Mouse (Mus musculus): ENCODE results near the gene Gphn. TPM values are rescaled to one million over a fixed set of nuclear protein-coding genes. Genes with fewer than 3 reads are reported as not detected.
A peak's percentile ranks its signal among the peaks of the same experiment; 100 is the strongest.
"Not testable (repeated sequence)": the region's sequence is repeated elsewhere in the genome, so short reads cannot be mapped to it uniquely, and the experiment has no call there.

Gene Gphn
- total and polyA plus RNA-seq, 3 experiments, result 28.1 to 30.6 (median 30.4) TPM

DNA sequence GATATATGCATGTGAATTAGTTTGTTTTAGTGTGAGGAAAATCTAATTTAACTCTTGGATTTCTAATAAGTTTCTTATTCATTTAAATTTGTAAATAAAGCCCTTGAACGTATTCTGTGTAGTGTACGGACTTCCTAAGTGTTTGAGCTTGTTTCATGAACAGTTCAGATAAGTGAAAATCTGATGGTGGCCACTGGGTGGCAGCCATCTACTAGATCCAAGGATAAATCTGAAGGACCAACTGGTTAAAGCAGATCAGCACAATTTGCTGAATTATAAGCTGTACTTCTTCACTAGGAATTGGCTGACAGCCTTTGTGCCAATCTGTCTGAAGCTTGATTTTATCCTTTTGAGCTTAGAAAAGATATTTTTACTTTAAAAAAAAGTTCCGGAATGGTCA, 105.9 kb downstream of the Gphn start:
- DNase-seq, result peak; percentile 48

DNA sequence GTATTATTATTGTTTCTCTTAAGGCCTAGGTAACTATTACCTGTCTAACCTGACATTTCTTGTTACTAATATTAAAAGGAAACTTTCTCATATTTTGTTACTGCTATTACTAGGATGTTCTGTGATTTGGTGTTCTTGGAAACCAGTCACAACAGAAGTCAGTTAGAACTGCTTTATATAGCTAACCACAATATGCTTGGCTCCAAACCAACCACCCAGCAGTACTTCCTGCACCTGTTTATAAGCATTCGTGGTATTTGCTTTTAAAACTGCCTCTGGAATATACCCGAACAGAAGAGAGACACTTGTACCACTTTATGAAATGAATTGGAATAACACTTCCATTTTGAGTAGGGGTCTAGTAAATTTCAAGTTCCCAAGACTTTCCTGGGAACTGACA, 130.3 kb downstream of the Gphn start:
- DNase-seq, result no peak

DNA sequence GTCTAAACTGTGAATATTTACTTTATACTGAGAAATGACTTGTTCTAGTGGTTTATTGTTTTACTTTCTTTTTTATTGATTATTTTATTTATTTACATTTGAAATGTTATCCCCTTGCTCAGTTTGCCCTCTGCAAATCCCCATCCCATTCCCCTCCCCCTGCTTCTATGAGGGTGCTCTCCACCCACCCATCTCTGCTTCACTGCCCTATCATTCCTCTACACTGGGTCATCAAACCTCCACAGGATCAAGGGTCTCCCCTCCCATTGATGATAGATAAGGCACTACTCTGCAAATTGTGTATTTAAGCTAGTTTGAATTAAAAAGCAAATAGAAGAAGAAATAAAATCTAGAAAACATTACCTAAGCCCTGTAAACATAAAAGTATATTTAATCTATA, 163.1 kb downstream of the Gphn start:
- DNase-seq, result no peak

DNA sequence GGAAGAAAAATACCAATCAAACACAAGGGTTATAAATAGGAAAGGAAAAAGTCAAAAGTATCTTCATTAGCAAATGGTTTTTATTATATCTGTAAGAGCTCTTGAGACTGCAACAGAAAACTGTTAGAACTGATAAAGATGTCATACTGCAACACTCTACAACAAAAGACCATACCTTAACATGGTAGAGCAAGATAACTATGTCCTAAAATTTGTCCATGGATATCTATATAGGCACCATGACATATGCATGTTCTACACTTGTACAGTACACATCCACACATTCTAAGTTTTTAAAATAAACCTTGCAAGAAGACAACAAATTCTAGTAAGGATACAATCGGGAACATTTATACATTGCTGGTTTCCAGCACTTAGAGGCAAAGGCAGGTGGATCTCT, 169.1 kb downstream of the Gphn start:
- no peak for DNase-seq

DNA sequence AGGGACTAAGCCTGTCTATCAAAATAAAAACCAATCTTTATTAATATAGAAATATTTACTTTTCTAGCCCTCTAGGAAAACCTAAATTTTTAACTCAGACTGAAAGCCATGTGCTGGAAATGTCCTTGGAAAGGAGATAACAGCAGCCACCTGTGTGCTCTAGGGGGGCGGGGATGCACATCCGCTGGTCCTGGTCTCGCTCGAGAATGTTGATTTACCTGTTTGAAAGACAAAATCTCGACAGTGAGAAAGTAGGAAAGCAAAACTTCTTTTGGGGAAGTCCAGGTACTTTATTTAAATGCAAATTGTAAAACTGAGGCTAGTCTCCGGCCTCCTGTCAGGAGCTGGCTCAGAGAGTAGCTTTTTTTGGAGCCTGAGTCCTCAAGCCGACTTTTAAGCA, 181.3 kb downstream of the Gphn start:
- DNase-seq, result not testable (repeated sequence)

DNA sequence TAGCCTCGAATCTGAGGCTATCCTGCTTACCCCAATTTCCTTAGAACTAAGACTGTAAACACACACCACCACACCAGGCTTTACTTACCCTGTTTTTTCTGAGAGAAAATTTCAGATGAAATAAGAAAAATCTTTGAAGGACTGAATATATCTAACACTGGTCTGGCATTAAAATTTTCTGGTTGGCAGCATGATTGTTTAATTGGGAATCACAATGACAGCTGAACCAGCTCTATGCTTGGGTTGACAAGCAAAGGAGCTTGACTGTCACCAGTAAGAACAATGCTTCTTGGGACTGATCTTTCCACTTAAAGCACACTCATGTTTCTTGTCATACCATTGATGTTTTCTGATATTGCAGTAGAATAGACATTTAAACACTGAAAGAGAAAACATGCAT, 296.0 kb downstream of the Gphn start:
- DNase-seq, result no peak

DNA sequence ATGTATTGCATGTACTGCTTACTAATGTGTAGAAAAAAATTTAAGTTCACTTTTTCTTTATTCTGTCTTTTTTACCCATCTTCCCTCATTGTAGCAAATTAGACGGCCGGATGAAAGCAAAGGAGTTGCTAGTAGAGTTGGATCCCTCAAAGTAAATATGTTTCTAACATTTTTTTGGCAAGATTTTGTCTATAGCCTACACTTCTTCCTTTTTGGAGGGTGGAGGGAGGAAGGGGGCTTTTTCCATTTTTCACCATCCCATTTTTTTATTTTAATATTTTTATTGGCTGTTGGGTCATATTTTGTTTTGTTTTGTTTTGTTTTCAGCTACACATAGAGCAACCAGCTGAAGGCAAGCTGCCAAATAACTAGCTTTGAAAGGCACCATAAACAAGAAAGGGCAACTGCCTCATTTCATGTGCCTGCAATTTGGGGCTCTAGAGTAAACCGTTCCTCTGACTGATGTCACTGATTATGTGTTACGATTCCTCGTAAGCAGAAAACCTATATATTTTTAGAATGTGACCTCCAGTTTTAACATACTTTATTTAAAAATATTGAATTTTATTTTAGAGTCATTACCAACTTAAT, 296.7 kb downstream of the Gphn start:
- no peak for DNase-seq

DNA sequence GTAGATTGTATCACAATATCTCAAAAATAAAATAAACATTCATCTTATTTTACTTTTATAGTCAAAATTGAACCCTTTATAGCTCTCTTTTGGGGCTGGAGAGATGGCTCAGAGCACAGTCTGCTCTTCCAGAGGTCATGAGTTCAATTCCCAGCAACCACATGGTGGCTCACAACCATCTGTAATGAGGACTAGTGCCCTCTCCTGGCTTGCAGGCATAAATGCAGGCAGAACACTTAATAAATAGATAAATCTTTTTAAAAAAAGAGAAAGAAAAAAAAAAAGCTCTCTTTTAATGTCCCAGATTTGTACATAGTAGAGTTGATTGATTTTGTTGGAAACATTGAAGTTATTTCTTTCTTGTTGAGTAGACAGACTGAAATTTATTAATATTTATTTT, 311.4 kb downstream of the Gphn start:
- DNase-seq, result not testable (repeated sequence)

DNA sequence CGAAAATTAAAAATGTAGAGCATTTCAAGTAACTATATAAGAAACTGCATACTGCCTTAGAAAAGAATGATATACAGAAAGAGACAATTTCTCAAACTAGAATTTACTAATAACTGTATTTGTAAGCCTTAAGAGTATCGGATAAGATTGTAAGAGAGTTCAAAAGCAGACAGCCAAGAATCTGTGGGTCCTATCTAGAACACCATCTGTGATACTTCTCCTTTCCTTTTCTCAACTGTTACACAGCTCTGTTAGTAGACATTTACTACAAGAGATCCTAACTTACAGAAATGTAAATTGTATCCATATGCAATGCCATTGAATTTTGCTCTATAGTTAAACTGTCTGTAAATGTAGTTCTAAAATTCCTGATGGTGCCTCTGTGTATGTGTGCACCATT, 324.7 kb downstream of the Gphn start:
- DNase-seq, result no peak

DNA sequence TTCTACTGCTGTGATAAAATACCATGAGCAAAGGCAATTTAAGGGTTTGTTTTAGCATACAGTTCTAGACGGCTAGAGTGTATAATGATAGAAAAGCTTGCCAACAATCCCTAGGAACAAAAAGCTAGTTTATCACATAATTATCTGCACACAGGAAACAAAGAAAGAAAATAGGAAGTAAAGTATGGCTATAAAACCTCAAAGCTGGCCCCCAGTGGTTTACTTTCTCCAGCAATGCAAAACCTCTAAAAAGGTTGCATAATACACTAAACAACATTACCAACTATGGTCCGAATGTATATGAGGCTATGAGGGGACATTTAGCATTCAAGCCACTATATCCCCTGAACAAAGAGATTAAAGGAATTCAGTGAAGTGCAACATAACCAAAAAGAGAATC, 405.6 kb downstream of the Gphn start:
- DNase-seq, result no peak

DNA sequence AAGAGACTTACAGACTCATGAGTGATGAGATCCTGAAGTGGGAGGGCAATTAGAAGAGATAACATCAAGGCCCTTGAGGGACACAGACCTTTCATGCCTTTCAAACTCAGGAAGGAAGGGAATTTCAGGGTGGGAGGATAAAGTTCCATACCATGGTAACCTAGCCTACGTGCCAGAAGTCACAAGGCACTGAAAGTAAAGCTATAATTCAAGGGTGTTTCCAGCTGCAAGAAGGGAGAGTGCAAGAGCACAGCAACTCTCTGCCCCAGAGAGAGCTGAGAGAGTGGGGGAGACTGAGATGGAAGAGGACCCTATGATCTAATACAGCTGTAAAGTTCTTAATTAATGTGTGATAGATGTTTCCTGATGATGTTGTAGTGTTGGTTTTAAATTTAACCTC, 413.3 kb downstream of the Gphn start:
- peak; percentile 1 for DNase-seq

DNA sequence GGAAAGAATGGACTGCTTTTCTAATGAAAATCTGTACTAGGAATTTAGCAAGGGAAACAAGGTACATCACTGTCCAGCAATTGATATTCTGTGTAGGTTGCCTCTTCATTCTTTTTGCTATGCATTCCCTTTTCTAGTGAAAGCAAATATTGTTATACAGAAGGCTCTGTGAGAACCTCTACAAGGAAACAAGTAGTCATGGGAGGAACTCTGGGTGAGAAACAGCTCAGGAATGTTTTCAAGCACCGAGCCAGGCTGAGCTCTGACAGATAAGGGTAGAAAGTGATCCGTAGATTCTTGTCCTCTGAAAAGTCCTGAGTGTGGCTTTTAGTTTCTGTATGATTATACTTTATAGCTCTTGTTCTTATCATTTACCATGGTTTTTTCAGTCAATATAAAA, 413.9 kb downstream of the Gphn start:
- DNase-seq, result peak; percentile 27

DNA sequence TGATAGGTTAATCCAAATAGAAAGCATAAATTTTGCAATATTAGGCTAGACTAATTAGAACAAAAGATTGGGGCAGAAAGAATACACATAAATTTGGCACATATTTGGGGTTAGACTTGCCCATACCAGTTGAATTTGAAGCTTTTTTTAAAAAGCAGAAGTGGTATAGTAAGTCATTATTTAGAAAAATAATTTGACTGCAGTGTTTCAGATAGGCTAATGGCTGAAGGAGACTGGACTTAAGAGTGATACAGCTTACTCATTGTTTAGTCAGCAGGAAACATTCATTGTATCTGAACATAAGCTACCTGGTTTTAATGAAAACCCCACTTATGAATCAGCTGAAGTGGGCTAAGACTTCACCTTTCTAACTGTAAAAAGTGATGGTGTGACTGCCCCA, 415.0 kb downstream of the Gphn start:
- DNase-seq, result no peak

DNA sequence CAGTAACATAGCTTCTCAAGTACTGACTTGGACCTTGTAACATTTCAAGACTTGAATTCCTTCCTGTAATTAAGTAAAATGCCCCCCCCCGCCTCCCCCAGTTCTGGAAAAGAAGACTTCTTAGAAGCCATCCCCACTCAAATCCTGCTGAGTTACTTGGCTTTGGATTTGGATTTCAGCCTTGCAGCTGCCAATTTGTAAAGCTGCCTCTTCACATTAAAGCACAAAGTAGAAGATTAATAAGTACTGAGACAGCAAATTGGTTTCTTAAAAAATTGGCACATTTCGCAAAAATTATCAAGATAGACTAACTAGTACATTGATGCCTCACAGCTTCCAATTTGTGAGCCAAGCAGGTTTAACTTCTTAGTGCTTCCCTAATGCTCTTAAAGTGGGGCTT, 417.5 kb downstream of the Gphn start:
- no peak for DNase-seq

DNA sequence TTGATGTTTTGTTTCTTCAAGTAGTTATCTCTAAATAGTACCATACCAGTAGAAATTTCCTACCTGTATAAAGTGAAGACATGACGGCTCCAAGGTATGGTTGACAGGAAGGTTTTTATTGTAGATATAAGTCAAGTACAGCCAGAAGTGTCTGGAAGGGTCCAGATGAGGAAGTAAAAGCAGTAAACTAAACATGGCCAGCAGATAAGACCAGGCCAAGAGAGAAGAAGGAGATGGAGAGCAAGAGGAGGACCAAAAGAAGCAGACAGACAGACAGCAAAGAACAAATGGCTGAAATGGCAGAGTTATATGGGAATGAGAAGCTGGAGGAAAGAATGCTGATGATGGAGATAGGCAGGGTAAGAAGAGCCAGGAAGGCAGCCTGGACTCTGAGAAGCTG, 419.1 kb downstream of the Gphn start:
- DNase-seq, result no peak

DNA sequence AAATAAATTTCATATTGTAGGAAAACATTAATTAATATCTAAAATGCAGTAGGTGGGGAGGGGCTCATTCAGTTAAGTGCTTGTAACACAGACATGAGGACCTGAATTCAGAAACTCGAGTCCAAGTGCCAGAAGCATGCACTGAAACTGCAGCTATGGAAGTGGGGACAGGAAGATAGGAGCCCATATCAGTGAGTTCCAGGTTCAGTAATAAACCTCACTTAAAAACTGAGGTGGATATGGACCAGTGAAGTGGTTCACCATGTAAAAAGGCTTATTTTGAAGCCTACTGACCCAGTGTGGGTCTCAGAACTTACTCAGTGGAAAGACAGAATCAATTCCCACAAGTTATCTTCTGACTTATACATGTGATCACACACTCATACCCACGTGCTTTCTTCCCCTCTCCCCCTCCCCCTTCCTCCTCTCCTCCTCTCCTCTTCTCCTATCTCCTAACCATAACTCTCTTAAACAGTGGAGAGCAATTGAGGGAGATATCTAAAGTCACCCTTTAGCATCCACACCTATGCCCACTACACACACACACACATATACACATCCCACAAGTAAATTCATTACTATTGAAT, 433.6 kb downstream of the Gphn start:
- DNase-seq, result no peak

DNA sequence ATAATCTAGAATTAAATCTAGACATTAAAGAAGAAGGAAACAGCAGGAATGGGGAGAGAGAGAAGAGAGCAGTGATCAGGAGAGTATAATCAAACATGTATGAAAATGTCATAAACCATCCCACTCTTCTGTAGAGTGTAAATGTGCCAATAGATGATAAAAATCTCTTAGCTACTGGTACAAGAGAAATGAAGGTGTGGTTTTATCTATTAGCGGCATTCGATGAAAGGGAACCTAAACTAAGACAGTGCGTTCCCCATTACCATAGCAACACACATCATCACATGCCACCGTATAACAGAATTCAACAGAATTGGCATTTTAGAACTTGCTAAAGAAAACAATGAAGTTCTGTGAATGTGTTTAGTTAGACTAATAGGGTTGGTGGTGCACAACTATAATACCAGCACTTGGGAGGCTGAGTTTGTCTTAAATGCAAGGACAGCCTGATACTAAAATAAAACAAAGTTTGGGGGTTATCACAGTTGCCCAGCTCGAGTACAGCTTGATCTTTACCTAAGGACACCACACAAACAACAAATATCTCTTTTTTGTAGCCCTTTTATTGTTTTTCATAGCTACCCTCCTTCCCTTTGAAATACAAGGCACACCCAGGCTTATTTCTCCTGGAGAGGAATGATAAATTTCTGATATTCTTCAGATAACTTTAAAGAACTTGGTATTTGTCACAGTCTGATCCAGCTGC, 452.1 kb downstream of the Gphn start:
- DNase-seq, result no peak

DNA sequence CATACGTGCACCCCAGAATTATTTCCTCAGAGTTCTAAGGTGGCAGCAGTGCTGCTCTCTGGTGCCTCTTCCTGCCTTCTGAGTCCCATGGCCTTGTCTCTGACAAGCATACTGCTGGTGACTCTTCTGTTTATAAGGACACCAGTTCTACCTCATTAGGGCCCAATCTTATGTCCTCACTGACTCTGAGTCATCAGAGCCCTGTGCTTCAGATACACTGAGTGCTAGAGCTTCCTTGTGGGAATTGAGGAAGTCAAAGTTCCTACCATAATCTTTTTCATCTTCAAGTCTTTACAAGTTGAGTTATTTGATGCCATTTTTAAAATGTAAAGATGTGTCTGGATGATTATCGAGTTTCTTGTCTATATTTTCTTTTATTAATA, 452.6 kb downstream of the Gphn start:
- DNase-seq, result peak; percentile 18

DNA sequence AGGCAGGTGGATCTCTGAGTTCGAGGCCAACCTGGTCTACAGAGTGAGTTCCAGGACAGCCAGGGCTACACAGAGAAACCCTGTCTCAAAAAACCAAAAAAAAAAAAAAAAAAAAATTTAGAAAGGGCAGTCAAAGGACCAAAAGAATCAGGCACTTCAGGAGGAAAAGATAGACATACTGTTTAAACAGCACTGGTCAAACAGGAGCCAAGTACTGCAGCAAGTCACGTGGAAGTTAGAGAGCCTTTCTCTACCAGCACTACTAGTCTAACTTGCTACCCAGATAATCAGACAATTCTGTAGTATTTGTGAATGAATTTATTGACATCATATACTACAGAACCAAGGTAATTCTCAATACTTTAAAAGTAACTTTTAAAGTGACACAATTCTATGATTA, 454.9 kb downstream of the Gphn start:
- DNase-seq, result no peak

DNA sequence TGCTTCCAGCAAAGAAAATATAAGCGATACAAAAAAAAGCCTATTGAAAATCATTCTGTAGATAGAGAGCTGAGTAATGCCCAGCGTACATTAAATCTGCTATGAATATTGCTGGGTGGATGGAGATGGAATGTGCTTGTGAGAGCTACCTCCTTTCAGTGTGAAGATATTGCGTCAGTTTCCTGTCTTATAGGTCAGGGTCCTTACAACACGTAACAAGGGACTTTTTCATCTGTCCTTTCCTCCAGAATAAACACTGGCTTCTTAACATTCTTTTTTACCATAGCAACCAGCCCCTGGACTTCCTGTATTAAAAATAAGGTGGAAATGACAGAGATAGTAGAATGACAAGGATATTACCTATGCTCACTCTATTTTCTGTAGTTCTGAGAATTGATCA, 456.1 kb downstream of the Gphn start:
- DNase-seq, result no peak

DNA sequence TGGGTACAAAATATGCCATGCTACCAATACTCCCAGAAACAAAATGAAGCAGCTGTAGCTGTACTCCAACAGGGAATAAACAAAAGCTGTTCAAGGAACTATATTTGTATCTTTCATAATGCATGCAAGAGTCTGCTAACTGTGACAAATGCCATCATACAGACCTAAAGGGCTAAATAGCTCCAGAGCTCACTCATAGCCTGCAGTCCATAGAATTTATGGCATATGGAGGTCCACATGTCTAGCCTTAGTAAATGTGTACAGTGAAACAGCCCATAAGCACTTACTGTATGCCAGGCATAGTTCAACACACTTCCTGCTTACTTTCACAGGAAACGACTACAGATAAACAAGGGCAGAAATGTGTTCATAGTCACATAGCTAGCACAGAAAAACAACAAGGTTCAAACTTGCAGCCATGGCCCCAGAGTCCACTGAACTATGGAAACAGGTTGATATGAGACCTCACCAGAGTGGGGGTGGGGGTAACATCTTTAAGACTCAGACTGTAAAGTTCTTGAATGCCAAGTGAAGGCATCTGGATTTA, 459.6 kb downstream of the Gphn start:
- DNase-seq, result no peak

DNA sequence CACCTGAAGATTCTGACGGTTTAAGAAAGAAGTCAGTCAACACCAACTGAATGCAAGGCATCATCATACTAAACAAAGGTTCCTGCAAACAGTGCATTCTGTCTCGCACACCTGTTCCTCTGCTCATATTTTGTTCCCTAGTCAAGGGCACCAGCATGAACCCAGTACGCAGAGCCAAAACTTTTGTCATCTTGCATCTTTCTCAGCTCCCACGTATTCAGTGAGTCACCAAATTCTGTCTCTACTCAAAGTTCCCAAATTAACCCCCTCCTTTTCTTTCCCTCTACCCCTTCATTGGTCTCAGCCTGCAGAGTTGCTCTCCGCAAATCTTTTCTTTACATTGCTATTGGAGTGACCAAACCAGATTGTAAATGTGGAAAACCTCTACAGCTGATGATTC, 462.7 kb downstream of the Gphn start:
- no peak for DNase-seq

DNA sequence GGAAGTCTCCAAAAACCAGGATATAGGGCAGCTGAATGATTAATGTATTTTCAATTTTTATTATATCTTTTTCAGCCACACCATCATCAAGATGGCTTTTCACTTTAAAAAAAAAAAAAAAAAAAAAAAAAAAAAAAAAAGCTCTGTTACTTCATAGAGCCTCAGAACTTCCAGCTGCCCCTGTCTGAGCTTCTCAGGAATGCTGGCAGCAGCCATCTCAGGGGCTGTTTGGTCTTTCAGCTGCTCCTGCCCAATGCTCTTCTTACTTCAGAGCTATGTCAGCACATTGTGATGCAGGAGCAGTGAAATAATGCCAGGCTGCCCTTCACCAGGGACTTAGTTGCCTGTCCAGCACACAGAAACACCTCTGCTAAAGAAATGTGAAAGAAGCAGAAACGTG, 465.1 kb downstream of the Gphn start, which contains the start of gene Fam71d:
TSS of gene Fam71d (plus strand) at position 211 of the 400 bp plus-strand sequence.
- no peak for DNase-seq

DNA sequence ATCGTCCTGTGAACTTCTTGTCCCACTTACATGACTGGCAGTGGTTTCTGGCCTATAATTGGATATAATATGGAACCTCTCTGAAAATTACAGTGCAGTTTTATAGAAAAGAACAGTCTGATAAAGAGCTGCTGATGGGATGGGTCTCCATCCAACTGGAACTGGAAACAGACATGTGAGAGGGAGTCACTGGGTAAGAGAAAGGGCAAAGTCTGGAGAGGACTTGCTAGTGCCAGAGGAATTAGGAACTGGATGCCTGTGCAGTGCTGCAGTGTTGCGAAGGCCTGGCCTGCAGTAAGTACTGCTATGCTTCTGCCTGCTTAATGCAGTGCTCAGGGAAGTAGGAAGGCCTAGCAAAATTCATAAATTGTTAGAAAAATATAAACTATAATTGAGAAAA, 467.1 kb downstream of the Gphn start:
- no peak for DNase-seq

All from adrenal gland, adult 2 months (tissue).